Mouse (Mus musculus) kidney, adult 2 months (tissue): Measurements from ENCODE around the gene Nbeal2. TPM values are rescaled to one million over a fixed set of nuclear protein-coding genes. Genes with fewer than 3 reads are reported as not detected.

Experiments
- DNase-seq: peaks from one replicate; pipeline ENCODE4 v3.0.0; 2021
- H3K27ac ChIP-seq: fragments of 200-500 bp; 2 replicates; pipeline ENCODE4 v1.5.1; 2012; ENCODE audit warnings: low read depth, low read length, control low read depth, inconsistent platforms; ENCODE audit not compliant: insufficient read depth
- H3K27me3 ChIP-seq: fragments of 200-500 bp; replicated peaks from 2 replicates; pipeline ENCODE4 v1.6.1; 2012; ENCODE audit warnings: mild to moderate bottlenecking, moderate library complexity, low read length, inconsistent platforms; ENCODE audit not compliant: control insufficient read depth, insufficient read depth
- H3K36me3 ChIP-seq: fragments of 200-500 bp; 2 replicates; pipeline ENCODE4 v1.6.1; 2012; ENCODE audit warnings: mild to moderate bottlenecking, moderate library complexity, low read length, inconsistent platforms; ENCODE audit not compliant: control insufficient read depth, insufficient read depth
- H3K4me1 ChIP-seq: fragments of 200-500 bp; 2 replicates; pipeline ENCODE4 v1.6.1; 2011; ENCODE audit warnings: low read length; ENCODE audit not compliant: control insufficient read depth, insufficient read depth
- H3K4me3 ChIP-seq: fragments of 200-500 bp; 2 replicates; pipeline ENCODE4 v1.5.1; 2011; ENCODE audit warnings: mild to moderate bottlenecking, low read depth, low read length, control low read depth; ENCODE audit not compliant: insufficient read depth
- CTCF ChIP-seq: fragments of 200-500 bp; conservative IDR thresholded peaks from 2 replicates; pipeline ENCODE4 v1.5.1; 2011; ENCODE audit warnings: low read depth, mild to moderate bottlenecking, control low read depth, low read length, moderate library complexity, mixed read lengths; ENCODE audit not compliant: insufficient read depth, insufficient read length
- POLR2A ChIP-seq: fragments of 200-500 bp; IDR thresholded peaks from one replicate; pipeline ENCODE4 v1.6.1; 2011; ENCODE audit warnings: low read depth, low read length, control low read depth
- WGBS: fragments of 180-500 bp; shearing (Covaris S2); methylation state at CpG from one replicate; pipeline ENCODE4 v1.1.7; 2018; 5-methylcytosine and 5-hydroxymethylcytosine counted together
- polyA plus RNA-seq: library from polyadenylated mRNA; depleted of rRNA; stranded (reverse); fragments of >200 nt; gene quantifications from 2 replicates; pipeline ENCODE4 v1.2.3, GENCODE M21; 2012

Nbeal2 gene
- polyA plus RNA-seq, 1 experiment: 41.6 TPM

- no peak for DNase-seq
- H3K36me3 ChIP-seq: peaks cover 2% of the 10 kb centered on the region; the same call in 1 of the 2 replicates
- WGBS: 75% methylated on average over 17 of the region's 17 CpGs
Observed at GRCm38 (mm10) chr9:110633882-110634281, 20.1 kb downstream of the Nbeal2 start.

GRCm38 (mm10) chr9:110632671-110633070 is 21.3 kb downstream of the Nbeal2 start:
- Histone ChIP-seq H3K36me3 (peaks cover 2% of the 10 kb centered on the region; the same call in 1 of the 2 replicates), H3K4me1 (no peaks in the 10 kb centered on the region), H3K4me3 (no peak overlapping the region), H3K27ac (no peak overlapping the region), H3K27me3 (no peaks in the 10 kb centered on the region)
- WGBS: 84% methylated on average over 15 of the region's 15 CpGs
- TF ChIP-seq POLR2A: no peak
- no peak for TF ChIP-seq CTCF
- DNase-seq: no peak

More at GRCm38 (mm10) chr9:110633882-110634281, 20.1 kb downstream of the Nbeal2 start:
- Histone ChIP-seq H3K4me3 (no peak overlapping the region), H3K27me3 (no peaks in the 10 kb centered on the region), H3K4me1 (no peaks in the 10 kb centered on the region), H3K27ac (no peak overlapping the region)
- TF ChIP-seq CTCF (no peak), POLR2A (no peak)

GRCm38 (mm10) chr9:110631651-110632275 is 22.2 kb downstream of the Nbeal2 start:
- no peaks in the 10 kb centered on the region for H3K4me1 ChIP-seq
- H3K27ac ChIP-seq: no peak overlapping the region
- H3K27me3 ChIP-seq: no peaks in the 10 kb centered on the region
- DNase-seq: no peak
- H3K4me3 ChIP-seq: no peak overlapping the region
- WGBS: 71% methylated on average over 30 of the region's 30 CpGs
- peaks cover 2% of the 10 kb centered on the region; the same call in 1 of the 2 replicates for H3K36me3 ChIP-seq
- TF ChIP-seq POLR2A (no peak), CTCF (no peak)

GRCm38 (mm10) chr9:110631191-110631590 is 22.8 kb downstream of the Nbeal2 start:
- Histone ChIP-seq H3K27ac (no peak overlapping the region), H3K36me3 (peaks cover 2% of the 10 kb centered on the region; the same call in 1 of the 2 replicates), H3K4me3 (no peak overlapping the region), H3K4me1 (no peaks in the 10 kb centered on the region), H3K27me3 (no peaks in the 10 kb centered on the region)
- WGBS: 54% methylated on average over 10 of the region's 10 CpGs
- TF ChIP-seq POLR2A (no peak), CTCF (peak; percentile 50)
- no peak for DNase-seq

GRCm38 (mm10) chr9:110630171-110630570 is 23.8 kb downstream of the Nbeal2 start:
- Histone ChIP-seq H3K27ac (no peak overlapping the region), H3K4me1 (peaks cover 1% of the 10 kb centered on the region; the same call in 1 of the 2 replicates), H3K36me3 (peaks cover 2% of the 10 kb centered on the region; the same call in 1 of the 2 replicates), H3K27me3 (no peaks in the 10 kb centered on the region), H3K4me3 (no peak overlapping the region)
- DNase-seq: peak; percentile 72
- WGBS: 56% methylated on average over 15 of the region's 15 CpGs
- TF ChIP-seq CTCF: no peak

- Histone ChIP-seq H3K27ac (no peak overlapping the region), H3K27me3 (no peaks in the 10 kb centered on the region), H3K4me3 (peak overlapping the region; percentile 32; the same call in 1 of the 2 replicates), H3K4me1 (peaks cover 6% of the 10 kb centered on the region; the same call in 1 of the 2 replicates), H3K36me3 (no peaks in the 10 kb centered on the region)
- 77% methylated on average over 11 of the region's 11 CpGs for WGBS
- no peak for TF ChIP-seq POLR2A
- no peak for TF ChIP-seq CTCF
- DNase-seq: no peak
Observed at GRCm38 (mm10) chr9:110625350-110625908, 28.5 kb downstream of the Nbeal2 start.
